Mouse (Mus musculus) liver, embryonic 12.5 days (tissue): ENCODE measurements around the gene Acta1. TPM values are rescaled to one million over a fixed set of nuclear protein-coding genes. Genes with fewer than 3 reads are reported as not detected.
A peak's percentile ranks its signal among the peaks of the same experiment; 100 is the strongest.

Experiments
- ATAC-seq: fragments of 200-750 bp; cut with Nextera tagmentation; 2 replicates; pipeline ENCODE4 v1.8.0; 2017; ENCODE audit warnings: moderate number of reproducible peaks, mild to moderate bottlenecking, moderate library complexity
- H3K27ac ChIP-seq: fragments of 300-500 bp; sonication (generic); 2 replicates; pipeline ENCODE4 v1.5.1; 2016; ENCODE audit warnings: mild to moderate bottlenecking
- H3K27me3 ChIP-seq: fragments of 300-500 bp; sonication (generic); replicated peaks from 2 replicates; pipeline ENCODE4 v1.6.1; 2016; ENCODE audit warnings: mild to moderate bottlenecking, moderate library complexity
- H3K36me3 ChIP-seq: fragments of 300-500 bp; sonication (generic); 2 replicates; pipeline ENCODE4 v1.6.1; 2016; ENCODE audit warnings: mild to moderate bottlenecking, moderate library complexity
- H3K4me1 ChIP-seq: fragments of 300-500 bp; sonication (generic); 2 replicates; pipeline ENCODE4 v1.6.1; 2016
- H3K4me2 ChIP-seq: fragments of 300-500 bp; sonication (generic); 2 replicates; pipeline ENCODE4 v1.6.1; 2016; ENCODE audit warnings: mild to moderate bottlenecking, moderate library complexity
- H3K4me3 ChIP-seq: fragments of 300-500 bp; sonication (generic); 2 replicates; pipeline ENCODE4 v1.5.1; 2016; ENCODE audit warnings: mild to moderate bottlenecking, moderate library complexity
- H3K9ac ChIP-seq: fragments of 300-500 bp; sonication (generic); 2 replicates; pipeline ENCODE4 v1.6.1; 2016; ENCODE audit warnings: mild to moderate bottlenecking, moderate library complexity
- H3K9me3 ChIP-seq: fragments of 300-500 bp; sonication (generic); replicated peaks from 2 replicates; pipeline ENCODE4 v1.6.1; 2016; ENCODE audit warnings: mild to moderate bottlenecking, moderate library complexity
- WGBS: fragments of 180-500 bp; shearing (Covaris S2); methylation state at CpG from one replicate; pipeline ENCODE4 v1.1.7; 2016; ENCODE audit not compliant: insufficient replicate concordance; 5-methylcytosine and 5-hydroxymethylcytosine counted together
- polyA plus RNA-seq: library from polyadenylated mRNA; unstranded; fragments of >200 nt; fragmentation: Nextera tagmentation; extraction: Ambion mirVana; gene quantifications from 2 replicates; pipeline ENCODE4 v1.2.1, GENCODE M21; 2016

The Acta1 gene
- polyA plus RNA-seq, 1 experiment from 2014 or later: 2.1 TPM

DNA sequence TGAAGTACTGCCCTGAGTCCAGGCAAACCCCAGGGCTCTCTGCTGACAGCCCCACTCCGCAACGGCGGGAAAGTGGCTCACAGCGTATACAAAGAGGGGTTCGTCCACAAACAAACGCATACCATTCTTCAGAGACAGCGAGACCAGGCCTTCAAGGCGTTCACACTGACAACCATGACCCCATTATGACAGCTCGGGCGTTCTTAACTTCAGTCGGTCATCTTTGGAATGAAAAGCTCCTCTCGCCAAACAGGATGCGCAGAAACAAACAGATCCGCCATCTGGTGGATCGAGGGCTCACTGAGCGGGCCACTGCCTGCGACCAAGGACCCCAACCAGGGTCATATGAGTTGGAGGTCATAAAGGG lies 36.0 kb downstream of the Acta1 start:
- Histone ChIP-seq H3K4me1 (peaks cover 42% of the 10 kb centered on the region), H3K27me3 (peaks cover 39% of the 10 kb centered on the region), H3K27ac (peak overlapping the region; percentile 93), H3K9ac (peak overlapping the region; percentile 98), H3K36me3 (no peaks in the 10 kb centered on the region), H3K9me3 (0 out of 2 replicates have a peak, but pooled peaks cover 4% of the 10 kb centered on the region), H3K4me3 (peak overlapping the region; percentile 98), H3K4me2 (peak overlapping the region; percentile 98)
- ATAC-seq: no peak
- 1% methylated on average over 17 of the region's 17 CpGs for WGBS

DNA sequence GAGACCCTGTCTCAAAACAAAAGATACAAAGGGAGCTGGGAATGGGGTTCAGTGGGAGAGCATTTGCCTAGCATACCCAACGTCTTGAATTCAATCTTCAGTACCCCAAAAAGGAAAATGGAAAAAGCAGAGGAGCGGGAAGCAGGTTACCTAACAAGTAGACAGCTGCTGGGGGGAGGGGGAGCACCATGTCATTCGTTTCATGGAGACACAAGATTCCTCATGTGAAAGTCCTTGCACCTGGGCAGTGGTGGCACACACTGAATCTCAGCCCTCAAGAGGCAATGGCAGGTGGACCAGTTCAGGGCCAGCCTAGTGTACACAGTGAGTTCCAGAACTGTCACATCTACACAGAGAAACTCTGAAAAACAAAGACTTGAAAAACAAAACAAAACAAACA lies 37.2 kb downstream of the Acta1 start:
- Histone ChIP-seq H3K4me2 (peak overlapping the region; percentile 98), H3K4me3 (peak overlapping the region; percentile 98), H3K9me3 (0 out of 2 replicates have a peak, but pooled peaks cover 4% of the 10 kb centered on the region), H3K9ac (0 out of 2 replicates have a peak overlapping the region, but pooled peaks have one; percentile 98), H3K27ac (no peak overlapping the region), H3K4me1 (peaks cover 42% of the 10 kb centered on the region), H3K27me3 (peaks cover 27% of the 10 kb centered on the region), H3K36me3 (no peaks in the 10 kb centered on the region)
- 75% methylated on average over 3 of the region's 3 CpGs for WGBS
- no peak for ATAC-seq

DNA sequence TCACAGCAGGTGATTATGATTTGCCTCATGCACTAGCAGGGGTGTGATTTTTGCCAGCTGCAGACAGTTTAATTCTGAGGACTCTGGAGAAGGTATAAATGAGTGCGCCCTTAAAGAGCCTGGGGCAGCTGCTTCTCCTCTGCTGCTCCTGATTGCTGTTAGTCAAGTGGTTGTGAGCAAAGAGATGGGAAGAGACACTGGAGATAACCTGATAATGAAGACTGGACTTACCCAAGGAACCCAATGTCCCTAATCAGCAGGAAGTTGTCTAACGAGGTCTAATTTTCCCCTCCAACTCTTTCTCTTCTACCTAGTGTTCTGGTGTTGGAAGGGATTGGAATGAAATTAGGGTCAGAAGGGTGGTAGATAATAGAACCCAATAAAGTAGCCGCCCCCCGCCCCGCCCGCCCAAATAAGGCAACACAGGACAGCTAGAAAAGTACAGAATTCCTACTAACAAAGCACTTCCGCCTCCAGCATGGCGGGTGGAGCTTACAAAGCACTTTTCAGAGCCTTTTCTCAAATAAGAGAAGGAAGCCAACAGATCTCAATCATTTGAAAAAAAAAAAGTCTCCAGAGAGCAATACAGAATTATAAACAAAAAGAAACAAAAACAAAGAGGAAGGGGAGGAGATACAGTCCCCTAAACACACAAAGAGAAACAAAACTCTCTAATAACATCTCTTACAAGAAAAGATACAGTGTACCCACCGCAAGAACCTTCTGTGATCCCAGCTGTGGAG lies 39.6 kb downstream of the Acta1 start:
- no peak overlapping the region for H3K4me2 ChIP-seq
- 67% methylated on average over 9 of the region's 9 CpGs for WGBS
- H3K9me3 ChIP-seq: 0 out of 2 replicates have a peak, but pooled peaks cover 4% of the 10 kb centered on the region
- peaks cover 47% of the 10 kb centered on the region for H3K4me1 ChIP-seq
- no peak for ATAC-seq
- no peak overlapping the region for H3K4me3 ChIP-seq
- H3K27me3 ChIP-seq: peaks cover 2% of the 10 kb centered on the region
- H3K27ac ChIP-seq: no peak overlapping the region
- H3K36me3 ChIP-seq: no peaks in the 10 kb centered on the region
- H3K9ac ChIP-seq: no peak overlapping the region

DNA sequence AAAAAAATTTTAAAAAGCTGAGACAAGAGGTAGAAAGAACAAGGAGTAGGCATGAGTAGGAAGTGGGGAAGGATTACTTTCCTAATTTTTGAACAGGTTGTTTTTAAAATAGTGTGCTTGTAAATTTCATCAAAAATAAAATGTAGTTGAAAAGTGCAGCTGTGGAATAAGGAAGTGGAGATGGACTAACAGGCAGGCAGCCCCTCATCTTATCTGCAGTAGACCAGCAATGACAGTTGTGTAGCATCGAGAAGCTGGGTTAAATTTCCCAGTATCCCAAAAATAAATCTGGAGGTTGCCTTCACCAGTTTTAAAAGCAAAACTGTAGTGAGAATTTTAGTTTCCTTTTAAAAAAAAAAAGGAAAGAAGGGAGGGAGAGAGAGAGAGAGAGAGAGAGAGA lies 40.3 kb downstream of the Acta1 start:
- Histone ChIP-seq H3K4me1 (peaks cover 46% of the 10 kb centered on the region), H3K9ac (no peak overlapping the region), H3K27me3 (no peaks in the 10 kb centered on the region), H3K4me3 (no peak overlapping the region), H3K4me2 (no peak overlapping the region), H3K36me3 (no peaks in the 10 kb centered on the region), H3K9me3 (0 out of 2 replicates have a peak, but pooled peaks cover 4% of the 10 kb centered on the region), H3K27ac (no peak overlapping the region)
- no peak for ATAC-seq
- 18% methylated on average over 1 of the region's 1 CpGs for WGBS

DNA sequence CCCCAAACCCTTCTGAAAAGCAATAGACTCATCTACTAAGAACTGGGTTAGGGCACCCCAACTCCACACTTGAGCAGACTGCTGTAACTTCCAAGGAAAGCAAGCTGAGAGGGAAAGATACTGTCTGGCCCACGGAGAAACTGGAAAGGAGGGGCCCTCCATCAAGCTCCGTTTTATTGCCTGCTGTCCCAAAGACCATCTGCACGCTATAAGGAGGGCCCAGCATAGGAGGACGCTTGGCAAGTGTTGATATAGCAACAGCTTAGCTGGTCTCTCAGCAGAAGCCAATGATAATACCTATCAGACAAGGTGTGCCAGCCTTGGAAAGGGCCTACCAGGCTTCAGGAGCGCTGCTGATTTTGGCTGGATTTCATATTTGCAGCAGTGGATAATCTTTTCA lies 43.0 kb downstream of the Acta1 start:
- ATAC-seq: no peak
- WGBS: 60% methylated on average over 5 of the region's 5 CpGs
- H3K4me1 ChIP-seq: peaks cover 36% of the 10 kb centered on the region; the same call in 1 of the 2 replicates

DNA sequence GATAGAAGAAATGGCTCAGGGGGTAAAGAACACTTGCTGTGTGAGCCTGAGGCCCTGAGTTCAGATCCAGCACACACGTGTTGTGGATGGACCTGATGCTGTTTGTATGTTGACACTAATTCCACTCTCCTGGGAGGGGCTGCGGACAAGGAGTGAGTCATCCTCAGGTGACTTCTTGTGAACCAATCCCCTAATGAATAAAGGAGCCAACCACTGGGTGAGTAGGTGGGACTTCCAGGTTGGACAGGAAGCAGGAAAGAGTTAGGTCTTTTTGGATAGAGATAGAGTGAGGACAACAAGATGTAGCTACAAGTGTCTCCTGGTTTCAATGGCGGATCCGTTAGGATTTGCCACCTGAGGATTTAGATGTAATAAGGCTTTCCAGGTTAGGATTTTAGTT lies 45.2 kb downstream of the Acta1 start:
- Histone ChIP-seq H3K9ac (no peak overlapping the region), H3K36me3 (peaks cover 9% of the 10 kb centered on the region), H3K4me3 (no peak overlapping the region), H3K9me3 (no peaks in the 10 kb centered on the region), H3K27me3 (no peaks in the 10 kb centered on the region), H3K4me1 (peaks cover 29% of the 10 kb centered on the region), H3K4me2 (no peak overlapping the region), H3K27ac (no peak overlapping the region)
- ATAC-seq: no peak
- WGBS: 75% methylated on average over 4 of the region's 4 CpGs

More for the DNA sequence above, 43.0 kb downstream of the Acta1 start:
- Histone ChIP-seq H3K36me3 (no peaks in the 10 kb centered on the region), H3K9me3 (0 out of 2 replicates have a peak, but pooled peaks cover 4% of the 10 kb centered on the region), H3K27ac (no peak overlapping the region), H3K4me3 (no peak overlapping the region), H3K9ac (no peak overlapping the region), H3K4me2 (no peak overlapping the region), H3K27me3 (no peaks in the 10 kb centered on the region)

DNA sequence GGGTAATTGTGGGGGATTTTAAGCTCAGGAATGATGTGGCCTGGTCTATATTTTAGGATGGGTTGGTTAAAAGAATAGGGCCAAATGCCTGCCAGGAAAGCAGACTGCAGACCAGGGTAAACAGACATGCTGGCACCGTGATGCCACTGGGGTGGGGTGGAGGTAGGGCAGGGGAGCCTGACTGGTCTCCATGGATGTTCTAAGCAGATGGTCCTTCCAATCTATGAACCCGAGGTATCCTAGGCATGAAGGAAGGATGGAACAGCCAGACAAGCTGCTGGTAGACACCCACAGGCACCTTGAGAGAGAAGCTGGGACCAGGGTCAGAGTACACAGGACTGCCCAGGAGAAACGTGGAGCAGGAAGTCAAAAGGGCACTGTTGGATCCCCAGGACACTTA lies 47.0 kb downstream of the Acta1 start:
- Histone ChIP-seq H3K27ac (no peak overlapping the region), H3K4me1 (peaks cover 27% of the 10 kb centered on the region), H3K4me3 (no peak overlapping the region), H3K9ac (no peak overlapping the region), H3K9me3 (no peaks in the 10 kb centered on the region), H3K27me3 (no peaks in the 10 kb centered on the region), H3K4me2 (no peak overlapping the region), H3K36me3 (peaks cover 22% of the 10 kb centered on the region)
- 60% methylated on average over 3 of the region's 3 CpGs for WGBS
- ATAC-seq: no peak

DNA sequence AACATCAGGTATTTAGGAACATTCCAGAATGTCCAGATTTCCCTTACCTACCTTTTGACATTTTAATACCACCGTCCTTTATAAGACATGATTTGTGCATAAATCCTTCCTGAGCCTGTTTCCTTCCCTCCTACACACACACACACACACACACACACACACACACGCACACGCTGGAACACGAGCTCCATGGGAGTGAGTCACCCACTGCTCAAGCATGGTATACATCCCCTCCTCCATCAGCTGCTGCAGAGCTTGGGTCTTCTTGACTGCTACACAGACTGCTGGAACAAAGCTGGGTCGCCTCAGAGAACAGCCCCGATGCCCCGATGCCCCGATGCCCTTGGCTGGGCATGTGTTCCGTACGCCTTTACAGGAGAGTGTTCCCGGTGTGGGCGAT lies 48.0 kb downstream of the Acta1 start:
- Histone ChIP-seq H3K4me1 (peaks cover 18% of the 10 kb centered on the region), H3K27ac (no peak overlapping the region), H3K9ac (no peak overlapping the region), H3K9me3 (no peaks in the 10 kb centered on the region), H3K27me3 (no peaks in the 10 kb centered on the region), H3K4me3 (no peak overlapping the region), H3K4me2 (no peak overlapping the region), H3K36me3 (peaks cover 32% of the 10 kb centered on the region)
- no peak for ATAC-seq
- 81% methylated on average over 12 of the region's 12 CpGs for WGBS

DNA sequence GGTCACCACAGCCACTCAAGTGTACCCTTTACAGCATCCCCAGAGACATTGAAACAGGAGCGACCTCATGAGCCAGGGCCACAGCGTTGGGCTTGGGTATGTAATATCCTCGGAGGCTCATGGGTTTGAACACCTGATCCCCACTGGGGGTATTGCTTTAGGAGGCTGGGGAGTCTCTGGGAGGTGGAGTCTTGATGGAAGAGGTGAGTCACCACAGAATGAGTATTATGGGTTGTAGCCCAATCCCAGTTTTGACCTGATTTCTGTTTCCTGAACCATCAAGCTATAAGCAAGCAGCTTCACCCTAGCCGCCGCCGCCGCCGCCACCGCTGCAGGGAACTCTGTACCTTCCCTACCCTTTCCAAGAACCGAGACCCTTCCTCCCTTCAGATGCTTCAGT lies 48.6 kb downstream of the Acta1 start:
- peaks cover 18% of the 10 kb centered on the region for H3K4me1 ChIP-seq
- peaks cover 38% of the 10 kb centered on the region for H3K36me3 ChIP-seq
- no peaks in the 10 kb centered on the region for H3K27me3 ChIP-seq
- H3K9ac ChIP-seq: no peak overlapping the region
- ATAC-seq: no peak
- WGBS: 86% methylated on average over 10 of the region's 10 CpGs
- no peak overlapping the region for H3K4me3 ChIP-seq
- H3K9me3 ChIP-seq: no peaks in the 10 kb centered on the region
- no peak overlapping the region for H3K4me2 ChIP-seq
- no peak overlapping the region for H3K27ac ChIP-seq

DNA sequence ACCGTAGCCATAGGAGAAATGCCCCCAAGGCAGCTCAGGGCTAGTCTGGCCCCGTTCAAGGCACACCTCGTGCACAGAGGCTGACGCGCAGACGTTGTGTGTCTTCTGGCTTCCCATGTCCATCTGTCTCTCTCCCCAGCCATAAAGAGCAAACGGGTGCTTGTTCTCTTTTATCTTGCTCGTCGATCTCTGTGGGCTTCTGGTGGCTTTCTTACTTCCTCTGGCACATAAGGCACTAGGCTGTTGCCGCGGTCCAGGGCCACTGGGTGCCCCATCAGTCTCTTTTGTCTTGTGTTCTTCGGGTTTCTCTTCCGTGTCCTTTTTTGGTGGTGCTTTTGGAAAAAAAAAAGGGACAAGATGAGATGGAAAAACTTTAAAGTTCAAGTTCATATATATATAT lies 49.4 kb downstream of the Acta1 start:
- no peaks in the 10 kb centered on the region for H3K27me3 ChIP-seq
- H3K4me2 ChIP-seq: no peak overlapping the region
- H3K4me3 ChIP-seq: no peak overlapping the region
- 33% methylated on average over 13 of the region's 13 CpGs for WGBS
- H3K27ac ChIP-seq: no peak overlapping the region
- ATAC-seq: no peak
- H3K36me3 ChIP-seq: peaks cover 40% of the 10 kb centered on the region
- no peak overlapping the region for H3K9ac ChIP-seq
- peaks cover 18% of the 10 kb centered on the region for H3K4me1 ChIP-seq
- no peaks in the 10 kb centered on the region for H3K9me3 ChIP-seq

DNA sequence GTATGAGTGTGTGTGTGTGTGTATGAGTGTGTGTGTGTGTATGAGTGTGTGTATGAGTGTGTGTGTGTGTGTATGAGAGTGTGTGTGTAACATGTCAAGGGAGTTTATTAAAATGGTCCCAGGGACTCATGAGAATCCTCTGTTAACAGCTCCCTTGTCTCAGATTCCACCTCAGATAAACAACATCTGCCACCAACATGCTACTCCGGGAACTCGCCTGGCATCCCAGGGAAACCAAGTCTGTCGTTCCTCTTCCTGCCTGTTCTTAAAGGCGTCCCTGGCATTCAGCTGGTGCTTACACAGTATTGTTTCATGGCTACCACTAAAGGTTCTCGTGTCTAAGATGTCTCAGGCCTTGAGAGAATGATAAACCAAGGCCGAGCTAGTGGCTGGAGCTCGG lies 50.2 kb downstream of the Acta1 start:
- Histone ChIP-seq H3K4me3 (no peak overlapping the region), H3K4me1 (peaks cover 18% of the 10 kb centered on the region), H3K27me3 (no peaks in the 10 kb centered on the region), H3K9me3 (no peaks in the 10 kb centered on the region), H3K27ac (no peak overlapping the region), H3K4me2 (no peak overlapping the region), H3K36me3 (peaks cover 40% of the 10 kb centered on the region), H3K9ac (no peak overlapping the region)
- no peak for ATAC-seq
- 73% methylated on average over 7 of the region's 7 CpGs for WGBS

DNA sequence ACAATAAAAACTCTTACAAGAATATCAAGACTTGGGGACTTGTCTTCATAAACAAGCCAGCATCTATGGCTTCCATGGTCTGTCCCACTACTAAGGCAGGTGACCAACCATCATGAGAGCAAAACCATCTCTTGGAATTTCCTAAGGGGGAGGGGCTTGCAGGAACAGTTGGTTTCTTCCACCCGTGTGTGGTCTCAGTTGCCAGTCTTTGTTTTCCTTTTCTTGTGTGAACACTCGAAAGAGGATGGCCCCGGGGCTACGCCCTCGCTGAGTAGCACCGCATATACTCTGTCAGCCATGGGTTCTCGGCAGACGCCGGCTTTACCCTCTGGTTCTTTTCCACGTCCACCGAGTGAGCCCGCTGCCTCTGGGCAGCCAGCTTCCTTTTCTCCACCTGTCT lies 52.5 kb downstream of the Acta1 start:
- ATAC-seq: no peak
- 87% methylated on average over 12 of the region's 12 CpGs for WGBS

More for the DNA sequence above, 52.5 kb downstream of the Acta1 start:
- no peaks in the 10 kb centered on the region for H3K9me3 ChIP-seq
- peaks cover 8% of the 10 kb centered on the region; the same call in 1 of the 2 replicates for H3K4me1 ChIP-seq
- peaks cover 49% of the 10 kb centered on the region for H3K36me3 ChIP-seq
- H3K4me2 ChIP-seq: no peak overlapping the region
- H3K9ac ChIP-seq: no peak overlapping the region
- no peaks in the 10 kb centered on the region for H3K27me3 ChIP-seq
- no peak overlapping the region for H3K4me3 ChIP-seq
- no peak overlapping the region for H3K27ac ChIP-seq
